Mouse (Mus musculus) left cerebral cortex, postnatal 4 days (tissue): ENCODE results near the gene Odf3. TPM values are rescaled to one million over a fixed set of nuclear protein-coding genes. Genes with fewer than 3 reads are reported as not detected.

ENCODE experiments used
- DNase-seq: peaks from one replicate; pipeline ENCODE4 v3.0.0-alpha.2; 2022
- intact Hi-C: fragments of 180-260 bp; cut with DNase I; formaldehyde crosslinking; loops from one replicate; pipeline ENCODE4 v1.15.1; 2025
- total RNA-seq, 2 experiments: library from RNA; stranded (reverse); gene quantifications; 2 replicates each; pipeline ENCODE4 v1.2.3; 2021

Gene Odf3
- not detected for total RNA-seq

- peak; percentile 54 for DNase-seq
- intact Hi-C loops, result loop anchor here (2.0 to 5.0 kb wide), 2 partner anchors 59 to 201 kb away; no protein-coding TSS in a partner anchor
These were observed at the start of gene Odf3 for GRCm38 (mm10) chr7:140847755-140848580. Gene Odf3, plus strand, starts transcription at chr7:140847805.

DNA sequence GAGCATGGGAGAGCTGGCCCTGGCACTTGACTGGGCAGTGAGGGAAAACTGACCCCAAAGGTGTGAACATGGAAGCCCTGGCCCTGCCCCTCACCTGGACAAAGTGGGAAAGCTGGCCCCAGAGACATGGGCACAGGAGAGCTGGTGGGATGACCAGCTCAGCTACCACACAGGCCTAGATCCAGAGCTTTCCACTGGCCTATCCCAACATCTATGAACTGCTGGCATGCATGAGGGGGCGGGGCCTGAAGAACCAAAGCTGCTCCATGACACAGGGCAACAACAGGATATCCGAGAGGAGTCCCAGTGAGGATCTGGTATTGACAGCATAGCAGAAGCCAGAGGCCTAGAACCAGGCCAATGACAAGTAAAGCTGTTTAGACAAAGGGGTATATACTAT is 49.4 kb upstream of the Odf3 start:
- no peak for DNase-seq
- intact Hi-C loops, result no loop called here

GRCm38 (mm10) chr7:140802629-140803028 is 45.0 kb upstream of the Odf3 start:
- intact Hi-C loops, result no loop called here

DNA sequence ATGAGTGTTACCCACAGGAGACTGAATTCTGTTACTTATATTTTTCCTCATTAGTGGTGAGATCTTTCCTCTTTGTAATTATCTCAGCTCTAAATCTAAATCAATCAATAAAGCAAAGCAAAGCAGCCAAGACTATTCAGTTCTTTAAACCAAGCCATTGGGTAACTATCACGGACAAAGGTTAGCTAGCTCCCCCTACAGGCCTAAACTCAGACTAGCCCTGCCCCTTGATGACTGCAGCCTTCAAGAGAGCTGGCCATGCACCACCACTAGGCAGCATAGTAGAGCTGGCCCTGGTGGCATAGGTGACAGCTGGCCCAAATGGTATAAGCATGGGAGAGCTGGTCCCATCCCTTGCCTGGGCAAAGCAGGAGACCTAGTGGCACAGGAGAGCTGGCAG is 41.9 kb upstream of the Odf3 start:
- intact Hi-C loops, result no loop called here

More at GRCm38 (mm10) chr7:140802629-140803028, 45.0 kb upstream of the Odf3 start:
- no peak for DNase-seq

DNA sequence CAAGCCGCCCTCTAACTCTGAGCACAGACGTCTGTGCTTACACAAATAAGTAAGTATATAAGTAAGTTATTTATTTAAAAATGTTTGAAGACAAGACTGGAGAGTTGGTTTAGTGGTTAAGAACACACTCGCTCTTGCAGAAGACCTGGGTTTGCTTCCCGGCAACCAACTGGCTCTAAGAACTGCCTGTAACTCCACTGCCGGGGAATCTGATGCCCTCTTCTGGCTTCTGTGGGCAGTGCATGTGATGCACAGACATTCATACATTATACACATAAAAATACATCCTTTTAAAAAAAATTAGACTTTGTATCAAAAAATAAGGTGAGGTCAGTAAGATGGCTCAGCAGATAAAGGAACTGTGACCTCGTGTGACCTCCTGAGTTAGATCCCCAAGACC is 37.1 kb upstream of the Odf3 start:
- DNase-seq, result no peak
- intact Hi-C loops, result no loop called here

More for the DNA sequence above, 41.9 kb upstream of the Odf3 start:
- peak; percentile 25 for DNase-seq

GRCm38 (mm10) chr7:140811714-140812113 is 35.9 kb upstream of the Odf3 start:
- peak; percentile 46 for DNase-seq
- intact Hi-C loops, result no loop called here

DNA sequence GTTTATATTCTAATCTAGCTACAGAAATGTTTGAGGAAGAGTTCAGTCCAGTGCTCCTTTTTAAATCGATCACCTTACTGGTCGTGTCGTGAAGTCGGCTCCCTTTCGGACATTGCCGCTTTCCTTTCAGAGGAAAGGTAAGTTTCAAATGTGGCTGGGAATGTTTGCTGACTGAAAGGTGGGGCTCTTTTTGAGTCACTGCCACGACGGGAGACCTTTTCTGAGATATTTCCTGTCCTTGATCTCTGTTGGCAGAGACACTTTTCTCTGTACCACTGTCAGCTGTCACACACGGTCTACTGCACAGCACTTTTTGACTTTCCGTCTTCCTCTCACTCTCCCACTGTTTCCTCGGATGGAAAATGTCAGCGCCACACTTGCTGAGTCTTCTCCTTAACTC is 34.8 kb upstream of the Odf3 start:
- intact Hi-C loops, result no loop called here
- no peak for DNase-seq

GRCm38 (mm10) chr7:140820173-140820572 is 27.4 kb upstream of the Odf3 start:
- intact Hi-C loops, result loop anchor here (10.0 kb wide), 1 partner anchor 745 kb away; no protein-coding TSS in a partner anchor
- DNase-seq, result peak; percentile 51

- intact Hi-C loops, result loop anchor here (10.0 kb wide), 1 partner anchor 746 kb away; no protein-coding TSS in a partner anchor
These were observed 26.3 kb upstream of the Odf3 start for GRCm38 (mm10) chr7:140821305-140821652.

GRCm38 (mm10) chr7:140821653-140822329 is 25.8 kb upstream of the Odf3 start, which contains the start of gene Zfp941:
Gene Zfp941, minus strand, starts transcription at chr7:140822178.
- intact Hi-C loops, result loop anchor here (10.0 kb wide), 1 partner anchor 747 kb away; no protein-coding TSS in a partner anchor
- DNase-seq, result peak; percentile 75

More at GRCm38 (mm10) chr7:140821305-140821652, 26.3 kb upstream of the Odf3 start:
- DNase-seq, result no peak

DNA sequence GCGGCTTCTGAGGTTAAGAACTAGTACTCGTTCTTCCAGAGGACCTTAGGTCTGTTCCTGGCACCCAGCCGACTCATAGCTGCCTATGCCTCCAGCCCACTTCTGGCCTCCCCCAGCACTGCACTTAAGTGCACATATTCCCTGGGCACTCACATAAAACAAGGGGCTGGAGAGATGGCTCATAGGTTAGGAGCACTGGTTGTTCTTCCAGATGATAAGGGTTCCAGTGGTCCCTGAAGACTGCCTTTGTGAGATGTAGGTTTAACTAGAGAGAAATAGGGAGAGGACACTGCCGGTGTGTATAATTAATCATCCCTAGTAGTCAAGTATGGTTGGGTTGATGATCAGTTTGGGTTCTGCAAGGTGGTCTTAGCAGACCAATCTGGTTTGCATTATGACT is 24.9 kb upstream of the Odf3 start:
- intact Hi-C loops, result loop anchor here (10.0 kb wide), 1 partner anchor 748 kb away; no protein-coding TSS in a partner anchor

GRCm38 (mm10) chr7:140828171-140828881 is 19.3 kb upstream of the Odf3 start:
- intact Hi-C loops, result loop anchor here (10.0 kb wide), 1 partner anchor 754 kb away; no protein-coding TSS in a partner anchor
- peak; percentile 20 for DNase-seq

More for the DNA sequence above, 24.9 kb upstream of the Odf3 start:
- no peak for DNase-seq

DNA sequence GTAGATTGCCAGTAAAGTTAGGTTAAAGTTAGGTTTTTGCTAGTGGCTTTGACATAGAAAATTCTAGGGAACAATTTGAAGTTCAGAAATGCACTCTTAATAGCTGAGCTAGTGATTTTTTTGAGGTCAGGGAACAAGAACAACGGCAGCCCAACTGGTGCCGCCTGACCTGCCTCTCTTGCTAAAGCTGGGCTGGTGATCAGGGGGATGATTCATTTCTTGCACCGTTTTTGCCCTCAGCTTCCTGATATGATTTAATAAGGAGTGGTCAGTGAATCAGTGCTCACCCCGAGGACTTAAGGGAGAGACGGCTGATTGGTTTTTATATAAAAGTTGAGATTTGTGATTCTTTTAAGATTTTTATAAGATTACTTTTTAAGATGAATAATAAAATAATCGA is 16.2 kb upstream of the Odf3 start:
- DNase-seq, result no peak
- intact Hi-C loops, result no loop called here

DNA sequence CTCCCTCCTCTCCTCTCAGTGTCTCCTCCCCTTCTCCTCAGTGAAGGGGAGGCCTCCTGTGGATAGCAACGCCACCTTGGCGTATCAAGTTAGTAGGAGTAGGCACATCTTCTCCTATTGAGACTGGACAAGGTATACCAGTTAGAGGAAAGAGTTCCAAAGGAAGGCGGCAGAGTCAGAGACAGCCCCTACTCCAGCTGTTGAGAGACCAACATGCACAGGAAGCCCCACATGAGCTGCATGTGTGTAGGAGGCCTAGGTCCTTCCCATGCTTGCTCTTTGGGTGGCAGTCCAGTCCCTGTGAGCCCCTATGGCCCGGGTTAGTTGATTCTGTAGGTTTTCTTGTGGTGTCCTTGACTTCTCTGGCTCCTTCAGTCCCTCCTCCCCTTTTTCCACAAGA is 14.3 kb upstream of the Odf3 start:
- DNase-seq, result no peak
- intact Hi-C loops, result no loop called here

DNA sequence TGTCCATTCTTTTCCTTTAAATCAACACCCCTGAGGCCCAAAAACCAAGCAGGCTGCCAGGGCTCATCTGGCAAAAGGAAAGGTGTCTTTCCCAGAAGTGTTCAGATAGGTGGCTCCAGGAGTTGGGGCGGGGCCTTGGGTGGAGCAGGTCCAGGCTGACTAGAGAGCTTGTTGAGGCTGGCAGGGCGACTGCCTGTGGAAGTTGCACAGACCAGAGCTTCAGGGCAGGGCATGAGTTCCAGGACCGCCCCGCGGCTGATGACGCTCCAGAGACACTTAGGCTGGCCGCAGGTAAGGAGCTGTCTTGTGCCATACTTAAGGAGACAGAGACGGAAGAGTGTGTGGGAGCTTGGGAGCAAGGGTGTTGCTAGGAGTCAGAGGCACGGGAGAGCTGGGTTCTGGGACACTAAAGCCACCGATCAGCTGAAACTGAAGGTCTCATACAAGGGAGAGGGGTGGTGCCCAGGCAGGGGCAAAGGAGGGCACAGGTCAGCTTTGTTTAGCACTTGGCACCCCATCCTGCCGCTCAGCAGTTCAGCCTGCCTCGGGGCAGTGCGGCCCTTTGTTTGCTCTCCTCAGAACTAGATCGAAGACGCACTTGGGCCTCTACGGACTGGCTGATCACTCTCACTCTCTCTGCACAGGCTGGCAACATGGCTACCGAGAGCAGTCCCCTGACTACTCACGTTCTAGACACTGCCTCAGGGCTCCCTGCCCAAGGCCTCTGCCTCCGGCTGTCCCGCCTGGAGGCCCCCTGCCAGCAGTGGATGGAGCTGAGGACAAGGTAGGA is 12.4 kb upstream of the Odf3 start, which contains the start of gene Urah:
Urah (plus strand) TSS at position 51 of the 790 bp plus-strand sequence.
- intact Hi-C loops, result no loop called here
- DNase-seq, result no peak

DNA sequence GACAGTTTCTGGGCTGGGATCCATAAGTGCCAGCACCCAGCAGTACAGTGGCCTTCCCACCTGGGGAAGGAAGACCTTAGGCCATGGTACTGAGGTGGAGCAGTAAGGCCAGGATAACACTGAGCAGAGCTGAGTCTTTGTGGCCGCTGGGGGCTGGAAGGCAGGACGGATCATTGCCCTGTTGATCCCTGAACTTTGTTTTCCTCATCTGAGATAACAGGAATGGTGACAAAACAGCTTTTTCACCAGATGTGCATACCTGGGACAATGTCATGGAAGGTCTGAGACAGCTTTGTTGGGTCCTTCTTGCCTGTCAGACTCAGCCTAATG is 11.9 kb upstream of the Odf3 start:
- no peak for DNase-seq
- intact Hi-C loops, result no loop called here

GRCm38 (mm10) chr7:140836243-140837115 is 11.1 kb upstream of the Odf3 start:
- DNase-seq, result no peak
- intact Hi-C loops, result no loop called here

DNA sequence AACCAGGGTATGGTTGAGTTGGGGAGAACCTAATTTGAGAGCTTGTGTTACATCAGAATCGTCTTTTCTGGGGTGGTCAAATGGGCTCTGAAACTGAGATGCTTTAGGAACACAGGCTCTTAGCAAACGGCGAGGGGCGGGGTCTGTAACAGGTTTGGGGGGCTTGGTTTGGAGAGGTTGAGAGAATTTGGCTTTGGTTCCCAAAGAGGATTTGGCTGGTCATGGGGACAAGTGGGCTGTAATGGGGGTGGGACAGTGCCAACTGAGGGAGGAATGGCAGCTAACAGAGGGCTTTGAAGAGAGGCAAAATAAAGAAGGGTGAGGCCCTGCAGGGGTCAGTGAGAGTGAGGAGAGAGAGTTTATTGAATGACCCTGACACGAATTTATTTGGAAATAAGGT is 8.0 kb upstream of the Odf3 start:
- intact Hi-C loops, result no loop called here
- DNase-seq, result no peak
